Mouse (Mus musculus) liver, embryonic 16.5 days (tissue): ENCODE data around the gene Fndc1. TPM values are rescaled to one million over a fixed set of nuclear protein-coding genes. Genes with fewer than 3 reads are reported as not detected.

ENCODE experiments used
- ATAC-seq: fragments of 200-750 bp; cut with Nextera tagmentation; 2 replicates; pipeline ENCODE4 v1.8.0; 2017; ENCODE audit warnings: low read depth, mild to moderate bottlenecking, moderate number of reproducible peaks, moderate library complexity
- H3K27ac ChIP-seq: fragments of 300-500 bp; sonication (generic); 2 replicates; pipeline ENCODE4 v1.5.1; 2014; ENCODE audit warnings: mild to moderate bottlenecking, low read length
- H3K27me3 ChIP-seq: fragments of 300-500 bp; sonication (generic); 2 replicates; pipeline ENCODE4 v1.6.1; 2014; ENCODE audit warnings: low read depth, low read length, mixed read lengths; ENCODE audit not compliant: control insufficient read depth, insufficient read depth
- H3K36me3 ChIP-seq: fragments of 300-500 bp; sonication (generic); 2 replicates; pipeline ENCODE4 v1.6.1; 2014; ENCODE audit warnings: mild to moderate bottlenecking; ENCODE audit not compliant: control insufficient read depth, insufficient read depth
- H3K4me1 ChIP-seq: fragments of 300-500 bp; sonication (generic); 2 replicates; pipeline ENCODE4 v1.6.1; 2014; ENCODE audit warnings: low read depth, low read length, mixed read lengths; ENCODE audit not compliant: control insufficient read depth
- H3K4me2 ChIP-seq: fragments of 300-500 bp; sonication (generic); 2 replicates; pipeline ENCODE4 v1.6.1; 2014; ENCODE audit warnings: low read depth, low read length, mixed read lengths
- H3K4me3 ChIP-seq: fragments of 300-500 bp; sonication (generic); 2 replicates; pipeline ENCODE4 v1.5.1; 2014; ENCODE audit warnings: low read depth, mild to moderate bottlenecking, low read length
- H3K9ac ChIP-seq: fragments of 300-500 bp; sonication (generic); 2 replicates; pipeline ENCODE4 v1.6.1; 2014; ENCODE audit warnings: low read depth, low read length
- H3K9me3 ChIP-seq: fragments of 300-500 bp; sonication (generic); replicated peaks from 2 replicates; pipeline ENCODE4 v1.6.1; 2016; ENCODE audit warnings: low read length; ENCODE audit not compliant: control insufficient read depth
- WGBS: fragments of 180-500 bp; shearing (Covaris S2); extraction: QIAGEN DNeasy Blood & Tissue Kit; methylation state at CpG from one replicate; pipeline ENCODE4 v1.1.7; 2014; ENCODE audit not compliant: insufficient replicate concordance; 5-methylcytosine and 5-hydroxymethylcytosine counted together
- polyA plus RNA-seq: library from polyadenylated mRNA; unstranded; fragments of >200 nt; fragmentation: Nextera tagmentation; extraction: Ambion mirVana; gene quantifications from 2 replicates; pipeline ENCODE4 v1.2.1, GENCODE M21; 2015

The Fndc1 gene
- polyA plus RNA-seq, 1 experiment from 2014 or later = 0.72 TPM

DNA sequence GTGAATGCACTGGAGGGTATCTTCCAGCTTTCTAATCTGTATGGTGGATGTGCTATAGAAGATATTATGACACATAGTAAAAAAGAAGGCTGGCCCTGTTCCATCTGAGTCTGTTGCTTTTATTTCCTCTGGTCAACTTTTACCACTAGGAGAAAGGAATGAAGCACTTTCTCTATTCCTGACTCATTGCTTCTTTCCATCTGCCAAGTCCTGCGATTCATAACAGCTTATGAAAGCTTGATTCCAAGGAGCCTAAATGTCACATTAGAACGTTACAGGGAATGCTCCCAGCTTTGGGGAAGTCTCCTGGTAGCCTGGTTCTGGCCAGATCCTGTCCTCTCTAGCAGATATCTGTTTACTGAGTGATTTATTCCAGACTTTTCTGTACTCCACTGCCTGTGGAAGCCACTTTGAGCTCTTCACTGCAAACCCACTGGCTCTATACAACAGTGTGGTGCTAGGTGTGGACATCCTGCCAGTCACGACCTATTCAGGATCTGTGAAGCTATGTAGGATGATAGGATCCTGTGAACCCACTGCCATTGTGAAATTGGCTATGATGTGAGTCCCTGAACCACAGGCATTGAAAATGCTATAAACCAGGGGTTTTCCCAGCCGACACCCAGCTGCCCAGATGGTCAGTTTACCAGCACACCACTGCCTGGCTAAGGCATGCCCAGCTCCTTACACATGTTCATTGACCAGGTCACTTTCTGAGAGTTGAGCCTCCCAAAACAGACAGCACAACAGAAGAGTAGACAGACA is 77.9 kb downstream of the Fndc1 start:
- H3K27me3 ChIP-seq = no peaks in the 10 kb centered on the region
- H3K9me3 ChIP-seq = no peaks in the 10 kb centered on the region
- H3K4me1 ChIP-seq = no peaks in the 10 kb centered on the region
- WGBS = 52% methylated on average over 4 of the region's 4 CpGs
- ATAC-seq = no peak
- no peak overlapping the region for H3K4me2 ChIP-seq
- no peak overlapping the region for H3K4me3 ChIP-seq
- no peaks in the 10 kb centered on the region for H3K36me3 ChIP-seq
- H3K9ac ChIP-seq = no peak overlapping the region
- H3K27ac ChIP-seq = no peak overlapping the region

DNA sequence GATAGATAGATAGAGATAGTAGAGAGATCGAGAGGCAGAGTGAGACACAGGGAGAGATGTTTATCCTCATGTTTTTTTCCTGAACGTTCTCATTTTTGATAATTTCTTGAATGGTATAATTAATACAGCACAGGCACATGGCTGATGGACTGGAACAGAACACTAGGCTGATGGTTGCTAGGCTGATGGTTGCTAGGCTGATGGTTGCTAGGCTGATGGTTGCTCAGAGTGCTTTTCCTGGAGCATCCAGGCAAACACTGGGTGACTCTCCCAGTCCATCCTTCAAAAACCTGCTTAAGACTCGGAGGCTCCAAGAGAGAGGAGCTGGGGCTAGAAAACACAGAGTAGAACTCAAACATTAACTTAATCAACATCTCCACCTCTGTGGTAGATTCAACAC is 80.3 kb downstream of the Fndc1 start:
- no peak for ATAC-seq
- Histone ChIP-seq H3K36me3 (no peaks in the 10 kb centered on the region), H3K4me2 (no peak overlapping the region), H3K9ac (no peak overlapping the region), H3K27ac (no peak overlapping the region), H3K4me3 (no peak overlapping the region), H3K4me1 (no peaks in the 10 kb centered on the region), H3K27me3 (no peaks in the 10 kb centered on the region), H3K9me3 (no peaks in the 10 kb centered on the region)
- WGBS = 63% methylated on average over 3 of the region's 3 CpGs

DNA sequence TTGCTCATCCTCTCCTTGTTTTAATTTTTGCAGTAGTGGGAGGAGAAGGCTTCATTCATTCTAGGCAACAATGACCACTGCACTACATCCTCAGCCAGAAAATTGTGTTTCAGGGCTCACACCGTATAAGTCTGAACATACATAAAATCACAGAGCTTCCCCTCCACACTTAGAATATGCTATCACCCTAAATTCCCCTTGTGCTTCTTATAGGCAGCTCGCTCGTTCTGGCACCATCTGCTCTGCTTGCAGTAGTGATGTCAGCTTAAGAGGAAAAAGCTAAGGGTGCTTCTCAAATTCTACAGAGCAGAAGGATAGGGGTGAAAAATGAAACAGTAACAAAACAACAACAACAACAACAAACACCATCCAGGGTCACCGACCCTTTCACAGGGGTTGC is 82.1 kb downstream of the Fndc1 start:
- no peak overlapping the region for H3K9ac ChIP-seq
- 62% methylated on average over 4 of the region's 4 CpGs for WGBS
- no peaks in the 10 kb centered on the region for H3K27me3 ChIP-seq
- H3K4me3 ChIP-seq = no peak overlapping the region
- H3K9me3 ChIP-seq = no peaks in the 10 kb centered on the region
- ATAC-seq = no peak
- no peaks in the 10 kb centered on the region for H3K36me3 ChIP-seq
- H3K4me1 ChIP-seq = no peaks in the 10 kb centered on the region
- H3K27ac ChIP-seq = no peak overlapping the region
- no peak overlapping the region for H3K4me2 ChIP-seq

DNA sequence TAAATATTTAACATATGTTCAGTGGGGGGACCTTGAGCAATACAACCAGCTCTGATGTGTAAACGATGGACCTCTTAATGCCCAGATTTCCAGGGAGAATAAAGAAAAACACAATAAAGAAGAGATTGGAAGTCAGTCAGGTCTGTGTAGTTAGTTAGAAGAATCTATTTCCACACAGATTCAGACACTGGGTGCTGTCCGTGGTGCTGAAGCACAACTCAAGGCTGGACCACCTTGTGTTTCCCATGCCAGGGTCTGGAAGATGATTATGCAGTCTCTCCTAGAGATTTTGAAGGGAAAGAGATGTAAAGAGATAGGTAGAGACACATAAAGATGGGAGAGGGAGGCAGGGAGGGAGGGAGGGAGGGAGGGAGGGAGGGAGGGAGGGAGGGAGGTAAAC is 86.1 kb downstream of the Fndc1 start:
- H3K9ac ChIP-seq = no peak overlapping the region
- H3K4me1 ChIP-seq = no peaks in the 10 kb centered on the region
- no peak overlapping the region for H3K4me2 ChIP-seq
- no peaks in the 10 kb centered on the region for H3K36me3 ChIP-seq
- H3K27me3 ChIP-seq = no peaks in the 10 kb centered on the region
- no peak overlapping the region for H3K4me3 ChIP-seq
- H3K9me3 ChIP-seq = no peaks in the 10 kb centered on the region
- WGBS = 23% methylated on average over 2 of the region's 2 CpGs
- no peak for ATAC-seq
- H3K27ac ChIP-seq = no peak overlapping the region

DNA sequence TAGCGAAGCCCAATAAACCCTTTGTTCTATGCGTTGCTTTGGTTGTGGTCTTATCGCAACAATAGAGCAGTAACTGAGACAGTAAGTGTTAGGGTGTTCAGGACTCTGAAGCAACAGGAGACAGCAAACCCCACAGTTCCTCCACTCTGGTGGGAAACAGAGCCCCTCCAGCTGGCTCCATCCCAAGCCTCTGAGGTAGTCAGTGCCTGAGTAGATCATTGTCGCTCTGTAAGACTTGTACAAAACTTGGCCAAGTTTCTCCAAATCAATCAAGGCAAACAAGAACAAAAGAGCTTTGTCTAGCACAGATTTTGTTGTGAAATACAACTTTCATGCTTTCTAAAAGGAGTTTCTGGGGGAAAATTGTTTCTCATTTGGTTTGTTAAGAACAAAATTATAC is 104.1 kb downstream of the Fndc1 start:
- Histone ChIP-seq H3K27me3 (no peaks in the 10 kb centered on the region), H3K4me3 (no peak overlapping the region), H3K36me3 (no peaks in the 10 kb centered on the region), H3K9ac (no peak overlapping the region), H3K27ac (no peak overlapping the region), H3K9me3 (no peaks in the 10 kb centered on the region), H3K4me2 (no peak overlapping the region), H3K4me1 (no peaks in the 10 kb centered on the region)
- ATAC-seq = no peak
- 75% methylated on average over 4 of the region's 4 CpGs for WGBS

DNA sequence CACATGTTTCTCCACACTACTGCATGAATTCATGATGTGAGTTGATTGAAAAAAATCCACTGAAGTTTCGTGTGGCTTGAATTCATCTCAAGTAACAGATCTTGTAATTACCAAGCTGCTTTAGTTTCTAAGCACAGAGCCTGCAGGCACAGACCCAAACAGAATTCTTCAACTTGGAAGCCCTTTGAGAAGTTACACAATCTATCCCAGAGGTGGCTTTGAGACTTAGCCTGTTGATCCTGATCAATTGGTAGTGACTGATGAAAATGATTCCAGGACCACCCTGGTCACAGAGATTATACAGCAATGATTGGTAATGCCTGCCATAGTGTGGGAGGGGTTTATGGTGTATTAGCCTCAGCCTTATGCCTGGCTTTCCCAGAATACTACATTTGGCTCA is 108.2 kb downstream of the Fndc1 start:
- H3K9me3 ChIP-seq = no peaks in the 10 kb centered on the region
- H3K4me1 ChIP-seq = no peaks in the 10 kb centered on the region
- WGBS = 40% methylated on average over 1 of the region's 1 CpGs
- no peak overlapping the region for H3K4me3 ChIP-seq
- no peak for ATAC-seq
- no peaks in the 10 kb centered on the region for H3K27me3 ChIP-seq
- no peak overlapping the region for H3K27ac ChIP-seq
- no peaks in the 10 kb centered on the region for H3K36me3 ChIP-seq
- H3K9ac ChIP-seq = no peak overlapping the region
- no peak overlapping the region for H3K4me2 ChIP-seq

DNA sequence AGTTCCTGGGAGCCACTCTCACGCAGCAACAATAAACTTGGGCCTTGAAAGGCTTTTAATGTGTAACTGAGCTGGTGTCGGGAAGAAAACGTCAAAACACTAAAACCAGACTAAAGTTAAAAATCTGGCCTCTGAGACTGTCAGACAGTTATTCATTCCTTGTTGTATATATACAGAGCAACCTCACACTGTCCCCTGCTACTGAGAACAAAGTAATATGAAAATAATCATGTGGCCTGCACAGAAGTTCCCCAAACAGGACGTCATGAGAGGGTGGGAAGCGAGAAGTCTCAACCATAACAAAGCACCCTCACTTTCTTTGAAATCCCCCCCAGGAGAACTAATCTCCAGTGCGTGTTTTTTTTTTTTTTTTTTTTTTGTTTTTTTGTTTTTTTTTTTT is 109.2 kb downstream of the Fndc1 start:
- Histone ChIP-seq H3K4me3 (no peak overlapping the region), H3K27ac (no peak overlapping the region), H3K4me1 (no peaks in the 10 kb centered on the region), H3K9ac (no peak overlapping the region), H3K27me3 (no peaks in the 10 kb centered on the region), H3K9me3 (no peaks in the 10 kb centered on the region), H3K4me2 (no peak overlapping the region), H3K36me3 (no peaks in the 10 kb centered on the region)
- WGBS = 56% methylated on average over 6 of the region's 6 CpGs
- ATAC-seq = no peak

DNA sequence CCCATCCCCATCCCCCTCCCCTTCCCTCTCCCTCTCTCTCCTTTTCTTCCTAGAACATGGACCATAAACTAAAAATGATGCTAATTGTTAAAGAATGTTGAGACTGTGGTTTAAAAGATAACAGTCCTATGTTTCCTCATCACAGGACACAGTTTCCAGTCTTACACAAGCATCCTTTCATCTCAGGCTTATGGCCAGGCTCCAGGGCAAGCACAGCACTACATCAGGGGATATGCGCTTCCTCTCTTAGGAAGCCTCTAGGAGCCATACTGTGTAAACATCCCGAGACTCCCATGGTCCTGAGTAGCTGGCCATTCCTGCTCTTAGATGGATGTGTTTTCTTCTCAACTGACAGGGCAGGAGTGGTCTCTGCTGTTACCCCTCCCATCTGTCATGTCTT is 114.1 kb downstream of the Fndc1 start:
- H3K27me3 ChIP-seq = no peaks in the 10 kb centered on the region
- no peak overlapping the region for H3K9ac ChIP-seq
- 55% methylated on average over 2 of the region's 2 CpGs for WGBS
- H3K36me3 ChIP-seq = no peaks in the 10 kb centered on the region
- no peaks in the 10 kb centered on the region for H3K4me1 ChIP-seq
- no peak overlapping the region for H3K4me2 ChIP-seq
- H3K9me3 ChIP-seq = no peaks in the 10 kb centered on the region
- no peak overlapping the region for H3K27ac ChIP-seq
- ATAC-seq = no peak
- no peak overlapping the region for H3K4me3 ChIP-seq

DNA sequence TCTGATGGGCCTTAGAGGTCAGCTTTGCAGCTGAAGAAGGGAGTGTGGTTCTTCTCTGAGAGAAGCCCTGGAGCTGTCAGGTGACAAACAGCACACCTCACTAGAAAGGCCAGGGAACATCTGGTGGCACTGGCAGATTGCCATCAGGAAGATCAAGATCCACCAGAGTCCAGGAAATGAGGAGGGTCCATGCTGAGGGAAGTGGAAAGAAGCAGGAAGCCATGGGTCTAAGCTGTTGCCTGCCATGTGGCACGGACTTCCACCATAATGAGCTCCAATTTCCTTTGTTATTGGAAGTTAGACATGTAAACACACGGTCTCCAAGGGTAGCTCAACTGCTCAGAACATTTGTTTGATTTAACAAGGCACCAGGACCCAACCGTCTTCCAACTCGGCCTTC is 120.0 kb downstream of the Fndc1 start:
- no peak for ATAC-seq
- WGBS = 45% methylated on average over 4 of the region's 4 CpGs
- H3K27ac ChIP-seq = no peak overlapping the region

More for the DNA sequence above, 120.0 kb downstream of the Fndc1 start:
- Histone ChIP-seq H3K4me3 (no peak overlapping the region), H3K4me1 (no peaks in the 10 kb centered on the region), H3K9me3 (no peaks in the 10 kb centered on the region), H3K9ac (no peak overlapping the region), H3K27me3 (no peaks in the 10 kb centered on the region), H3K4me2 (no peak overlapping the region), H3K36me3 (no peaks in the 10 kb centered on the region)
